Mouse (Mus musculus) kidney, adult 9 months (tissue): ENCODE data around the gene Lrguk.

ENCODE experiments used
- DNase-seq: peaks from one replicate; pipeline ENCODE4 v3.0.0; 2022

Lrguk gene

GRCm38 (mm10) chr6:34028933-34029745 is at the start of gene Lrguk:
TSS of gene Lrguk (plus strand) at chr6:34029448.
- peak; percentile 89 for DNase-seq

- DNase-seq = no peak
These were observed 46.5 kb upstream of the Lrguk start for GRCm38 (mm10) chr6:33982709-33983108.

DNA sequence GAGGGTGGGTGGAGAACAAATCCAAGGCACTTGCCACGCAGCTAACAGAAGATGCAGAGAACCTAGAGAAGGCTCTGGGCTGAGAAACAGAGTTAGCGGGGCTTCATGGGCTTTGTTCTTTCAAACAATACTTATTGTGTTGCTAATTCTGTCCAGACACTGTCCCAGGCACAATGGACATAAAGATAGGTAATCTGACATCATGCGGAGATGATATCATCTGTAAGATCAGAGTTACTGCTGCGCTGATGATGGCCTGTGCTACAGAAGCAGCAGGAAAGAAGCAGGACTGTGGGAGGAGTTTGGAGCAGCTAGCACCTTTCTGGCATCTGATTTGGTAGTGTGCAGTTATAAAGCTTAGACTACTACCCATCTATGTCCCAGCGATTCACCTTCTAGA is 42.1 kb upstream of the Lrguk start:
- no peak for DNase-seq

DNA sequence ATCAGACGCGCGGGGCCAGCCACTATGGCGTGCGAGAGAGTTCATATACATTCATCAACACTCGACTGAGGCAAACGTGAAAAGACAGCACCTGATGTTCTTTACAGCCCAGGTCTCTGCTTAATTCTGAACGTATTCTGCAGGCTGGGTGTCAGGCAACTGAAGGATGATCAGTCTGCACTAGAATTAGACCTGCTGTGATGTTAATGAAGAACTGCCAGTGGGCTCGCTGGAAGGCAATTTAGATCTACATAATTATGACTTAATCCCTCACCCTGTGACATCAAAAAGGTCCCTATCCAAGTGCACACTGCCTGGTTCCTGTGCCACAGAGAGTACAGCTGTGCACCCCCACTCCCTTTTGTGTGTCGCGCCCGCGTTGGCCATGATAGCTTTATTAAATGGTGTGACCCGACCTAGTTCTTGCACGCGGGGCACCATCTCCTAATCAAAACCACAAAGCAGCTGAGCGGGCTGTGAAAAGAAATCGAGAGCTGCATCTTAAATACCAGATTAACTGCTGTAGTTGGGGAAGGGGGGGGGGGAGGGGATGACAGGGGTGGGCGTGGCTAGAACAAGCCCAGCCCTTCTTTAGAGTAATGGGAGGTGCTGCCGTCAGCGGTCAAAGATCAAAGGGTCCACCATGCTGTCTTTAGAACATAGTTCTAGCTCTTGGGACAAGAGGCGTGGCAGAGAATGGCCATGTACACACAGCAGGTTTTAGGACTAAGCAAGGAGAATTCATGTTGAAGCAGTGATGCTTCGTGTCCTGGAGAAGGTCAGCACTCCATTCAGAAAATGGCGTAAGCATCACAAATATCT is 36.8 kb upstream of the Lrguk start:
- DNase-seq = no peak

GRCm38 (mm10) chr6:33993842-33994241 is 35.4 kb upstream of the Lrguk start:
- no peak for DNase-seq

DNA sequence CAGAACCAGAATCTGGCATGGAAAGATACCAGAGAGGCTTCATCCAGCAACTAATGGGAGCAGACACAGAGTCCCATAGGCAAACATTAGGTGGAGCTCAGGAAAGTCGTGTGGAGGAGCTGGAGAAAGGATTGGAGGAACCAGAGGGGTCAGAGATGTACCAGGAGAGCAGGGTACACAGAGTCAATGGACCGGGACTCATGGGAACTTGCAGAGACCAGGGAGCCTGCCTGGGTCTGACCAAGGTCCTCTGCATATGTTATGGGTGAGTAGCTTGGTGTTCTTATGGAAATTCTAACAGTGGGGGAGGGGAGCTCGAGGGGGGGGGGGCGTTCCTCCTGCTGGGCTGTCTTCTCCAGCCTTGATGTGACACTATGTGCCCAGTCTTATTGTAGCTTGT is 30.7 kb upstream of the Lrguk start:
- peak; percentile 9 for DNase-seq

- no peak for DNase-seq
These were observed 29.7 kb upstream of the Lrguk start for GRCm38 (mm10) chr6:33999530-33999929.

- no peak for DNase-seq
These were observed 28.6 kb upstream of the Lrguk start for GRCm38 (mm10) chr6:34000644-34001043.

- no peak for DNase-seq
These were observed 26.2 kb upstream of the Lrguk start for GRCm38 (mm10) chr6:34003033-34003432.

- DNase-seq = no peak
These were observed 15.8 kb upstream of the Lrguk start for GRCm38 (mm10) chr6:34013469-34013868.

DNA sequence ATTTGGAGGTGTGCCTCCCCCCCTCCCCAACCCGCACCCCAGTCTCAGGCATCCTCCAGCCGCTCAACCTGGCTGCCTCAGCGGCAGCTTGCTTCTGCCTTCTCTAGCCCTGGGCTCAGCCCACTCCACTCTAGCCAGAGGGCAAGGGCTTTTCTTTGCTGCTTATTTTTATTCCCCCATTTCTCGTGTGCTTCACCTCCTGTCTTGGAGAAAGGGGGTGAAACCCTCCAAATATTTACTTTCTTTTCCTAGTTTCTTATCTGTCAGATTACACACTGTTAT is 439 bp downstream of the Lrguk start:
- no peak for DNase-seq

GRCm38 (mm10) chr6:34034096-34034495 is 4.8 kb downstream of the Lrguk start:
- no peak for DNase-seq

DNA sequence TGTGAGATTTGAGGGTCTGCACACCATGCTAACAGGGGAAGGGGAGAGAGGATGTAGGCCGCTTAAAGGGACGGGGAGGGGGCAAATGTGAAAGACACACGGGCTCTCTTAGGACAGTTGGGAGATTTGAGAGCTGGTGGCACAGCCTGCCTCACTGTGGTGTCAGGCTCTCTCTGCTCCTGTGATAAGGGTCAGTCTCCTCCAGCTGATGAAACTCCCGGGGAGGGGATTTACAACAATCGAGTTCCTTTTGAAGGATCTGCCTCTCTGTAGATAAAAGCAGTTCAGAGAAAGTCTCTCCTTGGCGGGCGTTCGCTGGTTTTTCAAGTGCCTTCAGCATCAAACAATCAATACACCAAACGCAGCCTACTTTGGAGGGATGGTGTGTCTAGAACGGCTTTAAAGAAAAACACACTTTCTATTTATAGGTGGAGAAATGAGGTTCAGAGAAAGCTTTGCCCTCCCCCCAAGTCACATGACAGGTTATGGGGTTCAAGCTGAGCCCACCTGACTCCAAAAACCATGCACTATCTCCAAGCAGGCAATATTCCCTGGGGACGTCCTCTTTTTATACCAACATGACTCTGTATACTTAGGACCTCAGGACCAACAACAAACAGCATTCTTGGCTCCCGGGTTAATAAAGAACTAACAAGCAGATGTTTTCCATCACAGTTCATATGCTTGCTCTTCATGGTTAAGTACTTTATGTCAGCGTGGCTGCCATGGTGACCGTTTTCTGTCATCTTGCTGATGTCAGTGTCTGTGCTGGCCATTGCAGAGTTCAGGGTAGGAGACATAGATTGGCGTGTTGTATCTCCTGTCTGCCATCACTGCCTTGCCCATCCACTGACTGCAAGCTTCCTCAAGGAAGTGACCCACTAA is 5.6 kb downstream of the Lrguk start:
- DNase-seq = peak; percentile 9

- DNase-seq = peak; percentile 83
These were observed 11.5 kb downstream of the Lrguk start for GRCm38 (mm10) chr6:34040624-34041235.

DNA sequence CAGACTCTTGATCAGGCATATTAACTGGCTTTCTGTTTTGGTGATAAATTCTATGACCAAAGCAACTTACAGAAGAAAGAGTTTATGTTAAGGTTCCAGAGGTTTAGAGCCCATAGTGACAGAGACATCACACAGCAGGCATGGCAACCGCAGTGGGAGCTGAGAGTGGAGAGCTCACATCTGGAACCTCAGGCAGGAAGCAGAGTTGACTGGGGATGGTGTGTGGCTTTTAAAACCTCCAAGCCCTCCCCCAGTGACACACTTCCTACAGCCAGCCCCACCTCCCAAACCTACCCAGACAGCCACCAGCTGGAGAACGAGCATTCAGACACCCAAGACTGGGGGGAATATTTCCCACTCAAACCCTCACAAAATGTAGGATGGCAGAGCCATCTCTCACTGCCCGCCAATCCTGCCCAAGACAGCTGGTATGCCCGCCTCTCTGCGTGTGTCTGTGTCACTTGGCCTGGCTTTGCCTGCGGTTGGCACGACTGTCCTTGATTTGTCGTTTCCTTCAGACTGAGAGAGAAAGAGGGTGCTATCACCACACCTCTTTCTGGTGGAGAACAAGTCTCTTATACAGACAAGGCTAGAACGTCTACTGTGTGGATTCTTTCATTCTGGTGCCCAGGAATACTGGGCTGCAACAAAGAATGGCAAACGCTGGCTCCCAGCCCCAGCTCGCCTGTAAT is 12.5 kb downstream of the Lrguk start:
- DNase-seq = no peak

DNA sequence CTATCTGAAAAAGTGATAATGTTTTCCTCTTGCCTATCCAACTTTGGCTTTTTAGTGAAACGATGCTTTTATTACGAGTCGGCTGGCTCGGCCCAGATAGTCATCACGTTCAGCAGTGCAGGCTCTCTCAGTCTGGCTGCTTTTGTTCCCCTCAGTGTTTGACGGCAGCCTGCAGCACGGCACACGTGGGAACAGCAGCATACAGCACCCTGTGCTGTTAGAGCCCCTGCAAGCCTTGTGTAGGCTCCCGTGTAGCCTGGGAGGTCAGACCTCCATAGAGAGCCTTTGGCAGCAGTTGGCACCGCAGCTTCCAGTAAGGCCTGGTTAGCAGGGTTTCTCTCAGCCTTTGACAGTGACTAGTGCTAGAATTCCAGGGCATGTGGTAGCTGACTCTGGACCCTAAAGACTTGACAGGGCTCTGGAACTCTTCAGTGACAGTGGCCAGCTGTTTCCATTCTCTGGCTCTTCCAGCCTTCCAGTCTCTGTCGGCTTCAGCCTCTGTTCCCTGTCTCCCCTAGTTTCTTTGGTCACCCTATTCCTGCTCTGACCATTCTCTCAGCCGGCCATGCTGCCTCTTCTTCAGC is 15.1 kb downstream of the Lrguk start:
- DNase-seq = peak; percentile 16

DNA sequence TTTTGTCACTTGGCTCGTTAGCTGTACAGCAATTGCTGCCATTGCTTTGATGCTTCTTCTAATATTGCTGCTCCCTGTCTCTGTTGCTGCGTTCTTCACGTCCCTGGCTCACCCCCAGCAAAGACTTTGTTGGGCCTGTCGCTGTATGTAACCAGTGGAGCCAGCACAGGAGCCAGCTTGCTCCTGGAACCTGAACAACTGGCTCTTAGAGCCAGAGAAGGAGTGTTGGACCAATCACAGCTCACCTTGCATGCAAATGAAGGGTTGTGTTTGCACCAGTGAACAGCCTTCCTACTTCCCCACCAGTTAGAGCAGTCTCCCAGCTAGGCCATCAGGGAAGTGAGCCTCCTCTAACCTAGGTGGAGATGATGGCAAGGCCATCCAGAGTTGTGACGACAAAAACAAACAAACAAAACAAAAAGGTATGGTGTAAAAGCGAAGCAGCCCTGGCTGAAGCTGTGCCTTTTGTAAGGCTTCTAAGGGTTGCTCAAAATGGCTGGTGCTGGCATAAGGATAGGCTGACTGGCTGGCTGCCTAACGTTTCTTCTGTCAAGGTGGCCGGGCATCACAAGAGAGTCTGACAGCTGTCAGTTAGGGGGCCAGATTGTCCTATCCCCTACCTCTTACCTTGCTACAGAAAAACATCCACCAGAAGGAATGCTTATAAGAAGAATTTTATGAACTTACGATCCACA is 15.7 kb downstream of the Lrguk start:
- DNase-seq = no peak

- DNase-seq = no peak
These were observed 17.4 kb downstream of the Lrguk start for GRCm38 (mm10) chr6:34046551-34047186.

DNA sequence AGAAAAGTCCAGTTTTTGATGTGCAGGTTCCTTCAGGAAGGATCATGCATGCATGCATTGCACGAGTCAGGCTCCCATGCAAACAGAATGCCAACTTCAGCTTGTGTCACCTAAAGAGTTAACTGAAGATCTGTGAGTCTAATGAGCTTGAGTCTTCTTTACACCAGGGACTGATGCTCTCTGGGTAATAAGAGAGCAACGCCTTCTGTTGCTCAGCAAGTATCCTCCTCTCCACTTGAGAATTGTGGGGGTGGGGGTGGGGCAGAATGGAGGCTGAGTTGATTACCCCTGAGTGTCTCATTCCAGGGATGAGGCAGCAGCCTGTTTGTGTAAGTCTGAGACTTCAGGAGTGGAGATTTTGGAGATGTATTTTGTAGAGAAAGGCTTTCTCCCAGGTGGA is 20.2 kb downstream of the Lrguk start:
- no peak for DNase-seq

DNA sequence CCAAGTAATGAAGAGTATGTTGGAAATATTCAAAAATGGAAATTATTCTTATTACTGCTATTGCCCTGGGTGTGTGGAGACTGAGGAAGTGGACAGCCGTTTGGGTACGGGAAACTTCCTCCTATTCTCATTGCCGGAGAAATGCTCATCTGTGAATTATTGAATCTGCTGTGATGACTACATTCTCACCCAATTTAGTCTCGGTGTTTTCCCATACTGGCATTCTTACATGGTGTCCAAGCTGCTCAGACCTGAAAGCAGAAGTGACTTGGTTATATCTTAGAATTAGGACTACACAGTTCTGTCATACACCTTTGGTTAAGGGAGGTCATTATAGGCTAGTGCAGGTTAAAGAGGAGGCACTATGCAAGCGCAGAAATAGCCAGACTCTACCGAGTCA is 30.5 kb downstream of the Lrguk start:
- no peak for DNase-seq

- DNase-seq = no peak
These were observed 37.5 kb downstream of the Lrguk start for GRCm38 (mm10) chr6:34066790-34067189.
